Mouse (Mus musculus) kidney, postnatal 14 days (tissue): ENCODE measurements at regions not wholly inside any gene's neighbourhood (a gene's known extent, or its start where the extent isn't known, plus 50 kb on each side); places are given as distances from the start of the nearest gene placed in this dataset.

Experiments used
- DNase-seq: peaks from one replicate; pipeline ENCODE4 v3.0.0; 2022; ENCODE audit warnings: mixed read lengths

GRCm38 (mm10) chr12:98039677-98040076 is 219.6 kb downstream of the Galc start:
- DNase-seq, result no peak

- DNase-seq, result no peak
These were observed 235.6 kb downstream of the Galc start for GRCm38 (mm10) chr12:98023655-98024054.

GRCm38 (mm10) chr12:98014607-98015278 is 244.5 kb downstream of the Galc start:
- no peak for DNase-seq

GRCm38 (mm10) chr12:98009175-98009574 is 250.1 kb downstream of the Galc start:
- DNase-seq, result no peak

GRCm38 (mm10) chr12:98005671-98006469 is 253.4 kb downstream of the Galc start:
- no peak for DNase-seq

- no peak for DNase-seq
These were observed 257.0 kb downstream of the Galc start for GRCm38 (mm10) chr12:98002217-98002616.

GRCm38 (mm10) chr12:97994884-97995283 is 264.4 kb downstream of the Galc start:
- no peak for DNase-seq

- DNase-seq, result no peak
These were observed 265.3 kb downstream of the Galc start for GRCm38 (mm10) chr12:97993937-97994336.

- DNase-seq, result no peak
These were observed 275.9 kb downstream of the Galc start for GRCm38 (mm10) chr12:97983390-97983789.

GRCm38 (mm10) chr12:97978668-97979067 is 280.6 kb downstream of the Galc start:
- DNase-seq, result no peak

- no peak for DNase-seq
These were observed 281.0 kb downstream of the Galc start for GRCm38 (mm10) chr12:97978178-97978651.

- no peak for DNase-seq
These were observed 281.6 kb downstream of the Galc start for GRCm38 (mm10) chr12:97977633-97978032.

GRCm38 (mm10) chr12:97973909-97974510 is 285.2 kb downstream of the Galc start:
- peak; percentile 9 for DNase-seq

- no peak for DNase-seq
These were observed 302.1 kb downstream of the Galc start for GRCm38 (mm10) chr12:97957201-97957600.

- DNase-seq, result no peak
These were observed 305.9 kb downstream of the Galc start for GRCm38 (mm10) chr12:97953336-97953735.

GRCm38 (mm10) chr12:97952204-97952603 is 307.1 kb downstream of the Galc start:
- no peak for DNase-seq

GRCm38 (mm10) chr12:97950072-97950471 is 309.2 kb downstream of the Galc start:
- DNase-seq, result no peak

GRCm38 (mm10) chr12:97947421-97947820 is 311.8 kb downstream of the Galc start:
- no peak for DNase-seq

- DNase-seq, result no peak
These were observed 320.9 kb downstream of the Galc start for GRCm38 (mm10) chr12:97938361-97938760.

GRCm38 (mm10) chr12:97929877-97930276 is 329.4 kb downstream of the Galc start:
- no peak for DNase-seq

GRCm38 (mm10) chr12:97927036-97927435 is 332.2 kb downstream of the Galc start:
- no peak for DNase-seq

- no peak for DNase-seq
These were observed 337.7 kb downstream of the Galc start for GRCm38 (mm10) chr12:97921349-97922264.

GRCm38 (mm10) chr12:97918416-97918815 is 340.8 kb downstream of the Galc start:
- DNase-seq, result no peak
